Mouse (Mus musculus) E14TG2a.4 (cell line): ENCODE results near the gene Kbtbd13.

ENCODE experiments used
- CTCF ChIP-seq: conservative IDR thresholded peaks from 2 replicates; pipeline ENCODE4 v1.5.1; 2014; ENCODE audit warnings: low read length
- NANOG ChIP-seq: IDR thresholded peaks from 2 replicates; pipeline ENCODE4 v1.6.1; 2014; ENCODE audit warnings: borderline replicate concordance, low read length, mixed read lengths
- POU5F1 ChIP-seq: IDR thresholded peaks from 2 replicates; pipeline ENCODE4 v1.6.1; 2014; ENCODE audit warnings: low read length, borderline replicate concordance

DNA sequence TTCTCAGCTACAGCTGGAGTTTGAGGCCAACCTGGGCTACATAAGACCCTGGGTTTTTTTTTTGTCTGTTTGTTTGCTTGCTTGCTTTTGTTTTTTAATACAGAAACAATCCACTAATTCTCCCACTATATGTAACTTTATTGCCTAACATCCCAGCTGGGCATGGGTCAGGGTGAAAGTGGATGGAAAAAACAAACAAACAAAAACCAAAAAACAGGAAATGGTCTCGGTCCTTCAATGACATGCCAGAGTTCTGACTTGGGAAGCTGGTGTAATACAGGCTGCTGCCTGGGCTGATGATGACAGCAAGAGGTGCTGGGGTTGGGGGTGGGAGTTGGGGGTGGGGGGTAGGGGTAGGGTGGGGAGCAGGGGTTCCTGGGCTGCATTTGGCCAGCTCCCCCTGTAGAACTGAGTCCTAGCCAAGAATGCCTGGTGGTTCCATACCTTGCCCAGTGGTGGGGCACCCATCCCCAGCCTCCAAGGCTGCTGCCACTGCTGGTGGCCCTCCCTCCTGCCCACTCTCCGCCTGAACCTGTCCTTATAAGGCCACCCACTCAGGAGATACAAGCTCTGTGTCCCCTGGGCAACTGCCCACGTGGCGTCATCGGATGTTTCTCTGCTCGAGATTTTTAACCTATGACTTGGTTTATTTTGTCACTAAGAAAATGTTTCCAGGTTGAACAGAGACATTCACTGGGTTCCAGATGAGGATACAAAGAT, 9.3 kb downstream of the Kbtbd13 start:
- TF ChIP-seq CTCF (no peak), POU5F1 (no peak), NANOG (no peak)
